Mouse (Mus musculus) cortical plate, adult 2 months (tissue): ENCODE data around the gene Mixl1. TPM values are rescaled to one million over a fixed set of nuclear protein-coding genes. Genes with fewer than 3 reads are reported as not detected.

Experiments used
- H3K27ac ChIP-seq: fragments of 200-500 bp; 2 replicates; pipeline ENCODE4 v1.5.1; 2012; ENCODE audit warnings: low read length, control low read depth, inconsistent platforms; ENCODE audit not compliant: insufficient read depth
- H3K4me1 ChIP-seq: fragments of 200-500 bp; 2 replicates; pipeline ENCODE4 v1.6.1; 2011; ENCODE audit warnings: low read length; ENCODE audit not compliant: control insufficient read depth, insufficient read depth
- H3K4me3 ChIP-seq: fragments of 200-500 bp; 2 replicates; pipeline ENCODE4 v1.5.1; 2011; ENCODE audit warnings: mild to moderate bottlenecking, low read length, control low read depth; ENCODE audit not compliant: insufficient read depth
- CTCF ChIP-seq: fragments of 200-500 bp; IDR thresholded peaks from 2 replicates; pipeline ENCODE4 v1.5.1; 2011; ENCODE audit warnings: mild to moderate bottlenecking, control low read depth, low read length; ENCODE audit not compliant: insufficient read depth; ENCODE audit errors: extremely low read depth
- POLR2A ChIP-seq: fragments of 200-500 bp; IDR thresholded peaks from 2 replicates; pipeline ENCODE4 v1.6.1; 2011; ENCODE audit warnings: mild to moderate bottlenecking, low read length, control low read depth; ENCODE audit not compliant: insufficient read depth; ENCODE audit errors: extremely low read depth
- polyA plus RNA-seq: library from polyadenylated mRNA; depleted of rRNA; stranded (reverse); fragments of >200 nt; gene quantifications from 2 replicates; pipeline ENCODE4 v1.2.3, GENCODE M21; 2012; rRNA removed

Mixl1 gene
- polyA plus RNA-seq = not detected in 2 replicates

- TF ChIP-seq POLR2A = no peak
- TF ChIP-seq CTCF = no peak
These were observed at the start of gene Mixl1 for GRCm38 (mm10) chr1:180696626-180697352. TSS of gene Mixl1 (minus strand) at chr1:180697034.

DNA sequence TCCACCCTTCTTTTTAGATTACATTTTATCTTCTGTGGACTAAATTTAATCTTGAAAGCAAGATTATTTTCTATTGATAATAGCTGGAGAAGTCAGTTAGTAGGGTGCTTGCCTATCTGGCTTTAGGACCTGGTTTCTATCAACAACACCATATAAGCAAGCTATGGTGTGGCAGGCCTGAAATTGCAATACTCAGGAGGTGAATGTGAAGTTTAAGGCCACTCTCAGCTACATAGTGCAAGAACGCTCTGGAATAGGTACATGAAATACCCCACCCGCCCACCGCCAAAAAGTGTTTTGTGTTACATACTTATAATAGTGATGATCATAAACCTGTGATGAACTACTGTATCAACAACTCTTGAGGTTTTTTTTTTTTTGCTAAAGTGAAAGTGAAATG lies 32.4 kb upstream of the Mixl1 start:
- TF ChIP-seq CTCF (no peak), POLR2A (no peak)
- Histone ChIP-seq H3K4me3 (no peak overlapping the region), H3K4me1 (peaks cover 4% of the 10 kb centered on the region; the same call in 1 of the 2 replicates), H3K27ac (no peak overlapping the region)

More at GRCm38 (mm10) chr1:180696626-180697352, at the start of gene Mixl1:
- H3K4me1 ChIP-seq = no peaks in the 10 kb centered on the region
- H3K4me3 ChIP-seq = no peak within 1 kb of the TSS
- no peak within 1 kb of the TSS for H3K27ac ChIP-seq

DNA sequence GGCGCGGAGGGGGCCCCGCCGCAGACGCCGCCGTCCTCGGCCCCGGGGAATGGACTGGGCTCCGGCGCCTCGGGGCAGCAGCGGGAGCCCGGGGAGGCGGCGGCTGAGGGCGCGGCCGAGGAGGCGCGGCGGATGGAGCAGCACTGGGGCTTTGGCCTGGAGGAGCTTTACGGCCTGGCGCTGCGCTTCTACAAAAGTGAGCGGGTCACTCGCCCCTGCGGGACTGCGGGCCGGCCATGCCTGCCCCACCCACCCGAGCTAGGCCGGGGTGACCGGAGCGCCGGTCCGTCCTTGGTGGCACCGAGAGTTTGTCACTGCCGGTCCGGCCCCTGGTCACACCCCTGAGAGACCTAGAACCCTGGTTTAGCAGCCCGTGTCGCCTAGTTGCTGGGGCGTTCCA lies 29.3 kb upstream of the Mixl1 start:
- Histone ChIP-seq H3K4me3 (peak overlapping the region; percentile 91), H3K27ac (no peak overlapping the region), H3K4me1 (peaks cover 4% of the 10 kb centered on the region; the same call in 1 of the 2 replicates)
- no peak for TF ChIP-seq CTCF
- no peak for TF ChIP-seq POLR2A

DNA sequence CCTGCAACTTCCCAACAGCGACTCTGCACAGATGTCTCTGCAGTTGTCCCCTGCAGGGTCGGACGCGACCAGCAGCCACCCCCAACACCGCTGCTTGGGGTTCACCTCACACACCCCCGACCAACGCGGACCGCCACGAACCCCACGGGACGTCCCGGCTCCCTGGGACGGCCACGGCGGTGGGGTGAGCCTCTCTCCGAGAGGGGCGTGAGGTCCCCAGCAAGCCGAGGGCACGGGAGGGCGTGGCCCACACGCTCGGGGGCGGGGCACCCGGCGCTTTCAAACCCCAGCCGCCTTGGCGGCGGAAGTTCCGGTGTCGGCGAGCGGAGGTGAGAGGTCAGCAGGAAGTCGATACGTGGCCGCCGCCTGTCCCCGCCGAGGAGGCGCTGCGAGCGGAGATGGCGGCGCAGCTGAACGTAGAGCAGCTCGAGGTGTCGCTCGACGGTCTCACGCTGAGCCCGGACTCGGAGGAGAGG lies 28.9 kb upstream of the Mixl1 start, which contains the start of gene Acbd3:
Acbd3 (plus strand) TSS at position 340 of the 476 bp plus-strand sequence.
- Histone ChIP-seq H3K4me3 (peak within 1 kb of the TSS; percentile 91), H3K4me1 (peaks cover 4% of the 10 kb centered on the region; the same call in 1 of the 2 replicates), H3K27ac (no peak within 1 kb of the TSS)
- no peak for TF ChIP-seq CTCF
- TF ChIP-seq POLR2A = peak; percentile 77

DNA sequence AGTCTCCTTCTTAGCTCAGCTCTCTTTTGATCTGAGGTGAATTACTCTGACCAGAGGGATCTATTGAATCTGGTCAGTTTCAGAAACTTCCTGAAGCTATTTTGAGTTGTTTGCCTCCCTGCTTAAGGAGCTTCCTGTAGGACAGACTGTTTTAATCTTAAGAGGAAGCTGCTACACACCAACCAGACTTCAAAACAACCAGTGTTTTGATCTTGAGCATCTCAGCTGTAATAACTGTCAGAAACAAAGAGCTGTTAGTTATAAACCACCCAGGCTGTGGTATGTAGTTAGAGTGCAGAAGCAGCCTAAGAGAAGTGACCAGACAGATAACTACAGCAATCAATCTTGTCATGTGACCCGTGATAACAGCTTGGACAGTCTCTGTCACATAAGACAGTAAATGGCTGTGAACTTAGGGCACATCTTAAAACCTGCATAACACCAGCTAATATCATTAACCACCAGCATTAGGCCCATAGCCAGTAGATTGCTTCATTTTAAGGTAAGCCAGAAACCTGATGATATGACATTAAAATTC lies 26.9 kb upstream of the Mixl1 start:
- Histone ChIP-seq H3K4me1 (peaks cover 4% of the 10 kb centered on the region; the same call in 1 of the 2 replicates), H3K27ac (no peak overlapping the region), H3K4me3 (no peak overlapping the region)
- TF ChIP-seq POLR2A (no peak), CTCF (no peak)

GRCm38 (mm10) chr1:180722608-180723007 lies 25.8 kb upstream of the Mixl1 start:
- H3K4me1 ChIP-seq = peaks cover 4% of the 10 kb centered on the region; the same call in 1 of the 2 replicates
- H3K4me3 ChIP-seq = no peak overlapping the region
- no peak for TF ChIP-seq POLR2A
- TF ChIP-seq CTCF = no peak
- H3K27ac ChIP-seq = no peak overlapping the region

DNA sequence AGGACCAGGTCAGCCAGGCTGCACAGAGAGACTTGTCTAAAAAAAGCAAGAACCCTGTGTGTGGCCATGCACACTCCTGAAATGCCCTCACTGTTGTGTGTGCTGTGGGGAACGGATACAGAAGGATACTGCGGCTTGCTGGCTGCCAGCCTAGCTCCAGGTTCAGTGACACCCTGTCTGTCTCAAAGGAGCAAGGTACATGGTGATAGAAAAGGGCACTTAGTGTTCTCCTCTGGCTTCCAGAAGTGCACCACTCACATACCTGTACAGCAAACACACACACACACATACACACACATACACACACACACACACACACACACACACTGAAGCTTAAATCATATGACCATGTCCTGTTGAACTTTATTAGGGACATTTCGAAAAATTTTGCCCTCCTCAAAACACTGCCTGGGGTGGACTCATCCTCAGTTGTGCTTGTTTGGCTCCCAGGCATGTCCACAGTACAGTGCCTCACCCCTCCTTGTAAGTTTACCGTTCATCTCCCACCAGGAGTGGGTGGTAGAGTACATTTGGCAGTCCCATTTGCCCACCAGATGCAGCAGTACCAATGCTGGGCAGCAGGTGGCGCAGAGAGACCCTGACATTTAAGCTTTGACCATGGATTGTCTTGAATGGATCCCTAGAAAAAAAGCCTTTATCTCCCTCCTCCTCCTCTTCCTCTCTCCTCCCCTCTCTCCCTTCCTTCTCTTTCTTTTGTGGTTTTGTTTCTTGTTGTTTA lies 23.3 kb upstream of the Mixl1 start:
- Histone ChIP-seq H3K4me3 (no peak overlapping the region), H3K4me1 (no peaks in the 10 kb centered on the region), H3K27ac (no peak overlapping the region)
- TF ChIP-seq CTCF (peak; percentile 92), POLR2A (no peak)

DNA sequence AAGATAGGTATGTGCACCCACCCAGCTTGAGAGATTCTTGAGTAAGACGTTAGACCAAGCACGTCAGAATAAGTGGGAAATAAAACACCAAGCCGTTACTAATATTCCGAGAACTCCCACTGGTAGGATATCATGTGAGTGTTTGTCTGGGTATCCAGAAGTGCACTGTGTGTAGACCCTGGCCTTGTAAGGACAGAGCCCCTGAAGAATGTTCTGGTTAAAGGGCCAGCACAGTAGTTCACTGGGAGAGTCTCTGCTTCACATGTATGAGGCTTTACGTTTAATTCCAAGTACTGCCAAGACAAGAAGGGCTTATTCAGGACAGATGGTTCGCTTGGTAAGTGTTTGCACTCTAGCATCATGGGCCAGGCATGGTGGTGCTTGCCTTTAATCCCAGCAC lies 22.6 kb upstream of the Mixl1 start:
- no peak for TF ChIP-seq POLR2A
- no peak for TF ChIP-seq CTCF
- no peak overlapping the region for H3K4me3 ChIP-seq
- no peak overlapping the region for H3K27ac ChIP-seq
- H3K4me1 ChIP-seq = no peaks in the 10 kb centered on the region

- Histone ChIP-seq H3K4me3 (no peak overlapping the region), H3K27ac (no peak overlapping the region), H3K4me1 (no peaks in the 10 kb centered on the region)
- TF ChIP-seq CTCF (no peak), POLR2A (no peak)
These were observed 21.9 kb upstream of the Mixl1 start for GRCm38 (mm10) chr1:180718756-180719155.
